Mouse (Mus musculus) midbrain, embryonic 16.5 days (tissue): Measurements from ENCODE around the gene Lpo. TPM values are rescaled to one million over a fixed set of nuclear protein-coding genes. Genes with fewer than 3 reads are reported as not detected.

Source experiments
- ATAC-seq: fragments of 200-750 bp; cut with Nextera tagmentation; 2 replicates; pipeline ENCODE4 v1.8.0; 2017; ENCODE audit warnings: moderate TSS enrichment
- H3K27ac ChIP-seq: fragments of 300-500 bp; sonication (generic); 2 replicates; pipeline ENCODE4 v1.5.1; 2014; ENCODE audit warnings: mild to moderate bottlenecking, low read length, mixed read lengths
- H3K27me3 ChIP-seq: fragments of 300-500 bp; sonication (generic); 2 replicates; pipeline ENCODE4 v1.6.1; 2014; ENCODE audit warnings: low read depth, low read length, mixed read lengths; ENCODE audit not compliant: control insufficient read depth, insufficient read depth
- H3K36me3 ChIP-seq: fragments of 300-500 bp; sonication (generic); 2 replicates; pipeline ENCODE4 v1.6.1; 2014; ENCODE audit warnings: mild to moderate bottlenecking, low read length, moderate library complexity, mixed read lengths; ENCODE audit not compliant: control insufficient read depth, insufficient read depth
- H3K4me1 ChIP-seq: fragments of 300-500 bp; sonication (generic); 2 replicates; pipeline ENCODE4 v1.6.1; 2014; ENCODE audit warnings: mild to moderate bottlenecking, low read length, mixed read lengths; ENCODE audit not compliant: control insufficient read depth, insufficient read depth
- H3K4me2 ChIP-seq: fragments of 300-500 bp; sonication (generic); 2 replicates; pipeline ENCODE4 v1.6.1; 2014; ENCODE audit warnings: mild to moderate bottlenecking, low read length, mixed read lengths
- H3K4me3 ChIP-seq: fragments of 300-500 bp; sonication (generic); 2 replicates; pipeline ENCODE4 v1.5.1; 2014; ENCODE audit warnings: low read depth, mild to moderate bottlenecking, low read length, moderate library complexity, mixed read lengths
- H3K9ac ChIP-seq: fragments of 300-500 bp; sonication (generic); 2 replicates; pipeline ENCODE4 v1.6.1; 2014; ENCODE audit warnings: low read depth, low read length, mixed read lengths
- H3K9me3 ChIP-seq: fragments of 300-500 bp; sonication (generic); replicated peaks from 2 replicates; pipeline ENCODE4 v1.6.1; 2014; ENCODE audit warnings: mild to moderate bottlenecking, low read length, mixed read lengths; ENCODE audit not compliant: control insufficient read depth, poor library complexity, severe bottlenecking
- WGBS: fragments of 180-500 bp; shearing (Covaris S2); extraction: QIAGEN DNeasy Blood & Tissue Kit; methylation state at CpG from one replicate; pipeline ENCODE4 v1.1.7; 2014; 5-methylcytosine and 5-hydroxymethylcytosine counted together
- polyA plus RNA-seq: library from polyadenylated mRNA; unstranded; fragments of >200 nt; fragmentation: Nextera tagmentation; extraction: Ambion mirVana; gene quantifications from 2 replicates; pipeline ENCODE4 v1.2.1, GENCODE M21; 2015

Gene Lpo
- polyA plus RNA-seq, 1 experiment from 2014 or later = 3.8 TPM

- no peaks in the 10 kb centered on the region for H3K27me3 ChIP-seq
- ATAC-seq = peak; percentile 22; the same call in 1 of the 2 replicates
- H3K4me1 ChIP-seq = peaks cover 7% of the 10 kb centered on the region
- H3K9me3 ChIP-seq = no peaks in the 10 kb centered on the region
- peak overlapping the region; percentile 62 for H3K9ac ChIP-seq
- peak overlapping the region; percentile 86 for H3K4me2 ChIP-seq
- WGBS = 25% methylated on average over 8 of the region's 8 CpGs
- peak overlapping the region; percentile 83 for H3K27ac ChIP-seq
- H3K36me3 ChIP-seq = no peaks in the 10 kb centered on the region
- H3K4me3 ChIP-seq = peak overlapping the region; percentile 66
Measured at GRCm38 (mm10) chr11:87853597-87853954, 25.5 kb upstream of the Lpo start.

DNA sequence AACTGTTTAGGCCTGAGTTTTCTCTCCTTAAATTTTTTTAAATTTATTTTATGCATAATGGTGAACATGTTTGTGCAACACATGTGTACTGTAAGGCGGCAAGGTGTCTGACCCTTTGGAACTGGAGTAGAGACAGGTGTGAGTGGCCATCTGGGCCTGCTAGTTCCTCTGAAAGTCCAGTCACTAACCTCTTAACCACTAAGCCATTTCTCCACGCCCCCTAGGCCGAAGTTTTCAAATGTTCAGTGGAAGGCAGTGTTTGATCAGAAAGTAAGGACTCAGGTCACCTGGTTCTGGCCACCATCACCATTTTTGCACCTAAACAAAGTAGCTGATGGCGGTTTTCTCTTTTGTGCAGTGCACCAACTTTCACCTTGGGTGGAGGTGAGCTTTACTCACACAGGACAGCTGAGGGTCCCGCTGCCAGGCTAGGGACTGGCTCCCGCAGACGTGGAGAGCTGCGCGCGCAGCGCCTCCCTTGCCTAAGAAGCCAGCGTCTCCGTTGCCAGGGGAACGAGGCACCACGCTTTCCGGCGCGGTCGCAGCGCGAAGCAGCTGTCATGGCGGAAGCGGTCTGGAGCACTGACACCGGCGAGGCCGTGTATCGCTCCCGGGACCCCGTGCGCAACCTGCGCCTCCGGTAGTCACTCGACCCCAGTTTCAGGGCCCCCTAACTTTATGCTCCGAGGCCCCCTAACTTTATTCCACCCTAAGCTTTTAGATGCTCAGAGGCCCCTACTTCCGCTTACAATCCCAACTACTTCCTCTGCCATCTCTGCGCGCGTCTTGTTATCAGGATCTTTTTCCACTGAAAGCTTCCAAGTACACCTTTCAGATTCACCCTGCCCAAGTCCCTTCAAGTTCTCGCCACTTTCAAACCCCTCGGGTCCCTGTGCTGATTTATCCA, 24.9 kb upstream of the Lpo start, which contains the start of gene Mks1:
Gene Mks1 (plus strand): TSS at position 526 of the 907 bp plus-strand sequence.
- H3K27ac ChIP-seq = peak within 1 kb of the TSS; percentile 83
- ATAC-seq = peak; percentile 97
- H3K27me3 ChIP-seq = no peaks in the 10 kb centered on the region
- no peaks in the 10 kb centered on the region for H3K9me3 ChIP-seq
- H3K4me1 ChIP-seq = peaks cover 7% of the 10 kb centered on the region
- H3K36me3 ChIP-seq = no peaks in the 10 kb centered on the region
- peak within 1 kb of the TSS; percentile 86 for H3K4me2 ChIP-seq
- 4% methylated on average over 40 of the region's 40 CpGs for WGBS
- H3K9ac ChIP-seq = peak within 1 kb of the TSS; percentile 62
- peak within 1 kb of the TSS; percentile 66 for H3K4me3 ChIP-seq

DNA sequence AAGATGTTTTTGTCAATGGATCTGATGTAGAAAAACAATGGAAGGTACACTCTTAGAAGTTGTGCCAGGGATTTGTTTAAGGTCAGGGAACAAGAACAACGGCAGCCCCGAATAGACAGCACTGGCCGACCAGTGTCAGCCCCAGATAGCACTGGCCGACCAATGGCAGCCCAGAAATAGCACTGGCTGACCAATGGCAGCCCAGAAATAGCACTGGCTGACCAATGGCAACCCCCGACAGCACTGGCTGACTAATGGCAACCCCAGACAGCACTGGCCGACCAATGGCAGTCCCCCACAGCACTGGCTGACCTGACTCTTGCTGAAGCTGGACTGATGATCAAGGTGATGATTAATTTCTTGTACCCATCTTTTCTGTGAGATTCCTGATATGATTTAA, 19.8 kb upstream of the Lpo start:
- Histone ChIP-seq H3K4me2 (no peak overlapping the region), H3K4me3 (no peak overlapping the region), H3K9me3 (no peaks in the 10 kb centered on the region), H3K4me1 (peaks cover 3% of the 10 kb centered on the region), H3K27me3 (no peaks in the 10 kb centered on the region), H3K36me3 (no peaks in the 10 kb centered on the region), H3K27ac (no peak overlapping the region), H3K9ac (no peak overlapping the region)
- 75% methylated on average over 6 of the region's 6 CpGs for WGBS
- ATAC-seq = no peak

- Histone ChIP-seq H3K4me1 (no peaks in the 10 kb centered on the region), H3K36me3 (no peaks in the 10 kb centered on the region), H3K9me3 (no peaks in the 10 kb centered on the region), H3K4me2 (no peak overlapping the region), H3K9ac (no peak overlapping the region), H3K4me3 (no peak overlapping the region), H3K27ac (no peak overlapping the region), H3K27me3 (no peaks in the 10 kb centered on the region)
- 84% methylated on average over 12 of the region's 12 CpGs for WGBS
- ATAC-seq = no peak
Measured at GRCm38 (mm10) chr11:87846968-87847600, 19.0 kb upstream of the Lpo start.

DNA sequence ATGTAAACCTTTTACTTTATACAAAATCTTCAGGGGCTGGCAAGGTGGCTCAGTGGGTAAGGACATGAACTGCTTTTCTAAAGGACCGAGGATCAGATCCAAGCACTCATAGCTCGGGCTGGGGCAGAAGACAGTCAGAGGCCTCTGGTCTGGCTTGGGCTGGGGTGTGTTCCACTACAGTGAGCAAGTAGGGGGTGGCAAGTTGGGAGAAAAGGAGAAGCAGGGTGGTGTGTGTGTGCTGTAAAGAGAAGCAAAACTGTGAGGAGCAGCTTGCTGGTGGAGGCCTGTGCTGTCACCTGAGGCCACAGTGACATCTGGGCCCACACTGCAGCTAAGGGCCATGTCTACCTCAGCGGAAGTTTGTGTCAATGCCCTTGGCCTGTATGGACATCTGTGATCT, 13.3 kb upstream of the Lpo start:
- no peak overlapping the region for H3K27ac ChIP-seq
- no peaks in the 10 kb centered on the region for H3K36me3 ChIP-seq
- no peaks in the 10 kb centered on the region for H3K27me3 ChIP-seq
- no peak overlapping the region for H3K4me2 ChIP-seq
- no peaks in the 10 kb centered on the region for H3K4me1 ChIP-seq
- H3K9ac ChIP-seq = no peak overlapping the region
- no peak for ATAC-seq
- H3K4me3 ChIP-seq = no peak overlapping the region
- no peaks in the 10 kb centered on the region for H3K9me3 ChIP-seq
- WGBS = 86% methylated on average over 3 of the region's 3 CpGs

DNA sequence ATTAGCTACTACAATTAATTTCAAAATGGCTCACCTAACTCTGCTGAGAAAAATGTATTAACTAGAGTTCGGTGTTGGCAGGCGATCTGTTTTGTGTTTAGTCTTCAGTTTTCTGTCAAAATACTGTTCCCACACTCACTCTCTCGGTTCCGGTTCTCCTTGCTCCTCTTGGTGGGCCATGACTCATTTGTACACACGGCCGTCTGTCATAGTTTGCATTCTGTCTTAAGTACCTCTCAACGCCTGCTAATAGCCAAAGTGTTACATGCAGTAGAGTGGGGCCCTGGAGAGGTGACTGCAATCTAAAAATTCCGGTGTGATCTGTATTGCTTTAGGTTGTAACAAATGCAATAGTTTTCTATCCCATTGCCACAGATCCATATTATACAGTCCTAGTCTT, 12.6 kb upstream of the Lpo start:
- no peak for ATAC-seq
- Histone ChIP-seq H3K27me3 (no peaks in the 10 kb centered on the region), H3K9ac (no peak overlapping the region), H3K4me3 (no peak overlapping the region), H3K4me1 (no peaks in the 10 kb centered on the region), H3K9me3 (no peaks in the 10 kb centered on the region), H3K4me2 (no peak overlapping the region), H3K27ac (no peak overlapping the region), H3K36me3 (no peaks in the 10 kb centered on the region)
- 90% methylated on average over 8 of the region's 8 CpGs for WGBS

DNA sequence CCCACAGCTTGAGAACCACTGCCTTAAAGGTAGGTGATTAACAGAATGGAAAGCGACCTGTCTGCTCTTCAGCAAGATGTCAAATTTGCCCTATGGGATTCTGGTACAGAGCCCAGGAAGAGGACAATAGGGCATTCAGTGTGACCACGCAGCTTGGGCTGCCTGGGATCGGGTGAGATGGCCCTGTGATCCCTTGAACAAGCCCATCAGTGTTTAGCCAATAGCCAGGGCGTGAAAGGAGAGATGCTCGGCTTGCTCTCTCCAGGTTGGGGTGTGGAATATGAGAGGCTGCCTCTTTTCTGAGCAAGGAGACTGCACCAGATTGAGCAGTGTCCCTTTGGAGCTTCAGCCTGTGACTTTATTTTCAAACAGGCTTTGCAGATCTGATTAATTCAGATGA, 6.6 kb downstream of the Lpo start:
- ATAC-seq = no peak
- H3K4me2 ChIP-seq = no peak overlapping the region
- H3K27me3 ChIP-seq = no peaks in the 10 kb centered on the region
- H3K36me3 ChIP-seq = no peaks in the 10 kb centered on the region
- H3K9ac ChIP-seq = no peak overlapping the region
- H3K27ac ChIP-seq = no peak overlapping the region
- 41% methylated on average over 5 of the region's 5 CpGs for WGBS
- H3K9me3 ChIP-seq = no peaks in the 10 kb centered on the region
- H3K4me3 ChIP-seq = no peak overlapping the region
- peaks cover 8% of the 10 kb centered on the region; the same call in 1 of the 2 replicates for H3K4me1 ChIP-seq

DNA sequence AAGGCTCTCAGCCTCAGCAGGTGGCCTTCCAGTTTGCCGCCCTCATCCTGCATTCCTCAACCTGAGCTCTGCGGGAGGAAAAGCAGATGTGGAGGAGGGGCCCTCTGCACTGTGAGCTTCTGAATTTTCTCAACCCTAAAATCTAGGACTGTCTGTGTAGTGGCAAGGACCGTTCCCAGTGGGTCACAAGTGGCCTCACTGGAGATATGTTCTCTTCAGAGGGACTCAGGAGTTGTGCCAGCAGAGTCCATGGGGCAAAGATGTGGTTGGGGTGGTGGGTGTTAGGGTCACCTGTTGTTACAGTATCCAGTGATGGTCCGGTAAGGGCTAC, 10.7 kb downstream of the Lpo start:
- Histone ChIP-seq H3K27ac (0 out of 2 replicates have a peak overlapping the region, but pooled peaks have one; percentile 15), H3K4me3 (peak overlapping the region; percentile 43), H3K4me2 (peak overlapping the region; percentile 81), H3K4me1 (peaks cover 8% of the 10 kb centered on the region; the same call in 1 of the 2 replicates), H3K9me3 (no peaks in the 10 kb centered on the region), H3K9ac (peak overlapping the region; percentile 68), H3K27me3 (no peaks in the 10 kb centered on the region), H3K36me3 (no peaks in the 10 kb centered on the region)
- WGBS = 33% methylated on average over 4 of the region's 4 CpGs
- ATAC-seq = no peak
